Mouse (Mus musculus): ENCODE data around the gene Pccb.

Gene Pccb

DNA sequence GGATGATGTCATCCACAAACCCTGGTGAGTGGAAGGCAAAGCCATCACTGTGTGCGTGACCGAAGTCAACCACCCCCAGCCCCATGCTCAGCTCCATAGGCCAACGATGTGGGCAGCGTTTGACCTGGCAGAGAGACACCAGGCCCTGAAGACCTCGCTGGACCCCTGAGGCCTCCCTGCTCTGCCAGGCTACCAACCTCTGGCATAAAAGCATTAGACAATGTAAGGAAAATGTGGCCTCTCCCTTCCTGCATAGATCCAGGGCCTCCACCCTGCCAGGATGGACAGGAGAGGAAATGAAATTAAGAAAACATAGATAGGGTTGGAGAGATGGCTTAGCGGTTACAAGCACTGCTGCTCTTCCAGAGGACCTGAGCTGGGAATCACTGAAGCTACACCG lies 51.9 kb downstream of the Pccb start:
- DNase-seq, result no peak

DNA sequence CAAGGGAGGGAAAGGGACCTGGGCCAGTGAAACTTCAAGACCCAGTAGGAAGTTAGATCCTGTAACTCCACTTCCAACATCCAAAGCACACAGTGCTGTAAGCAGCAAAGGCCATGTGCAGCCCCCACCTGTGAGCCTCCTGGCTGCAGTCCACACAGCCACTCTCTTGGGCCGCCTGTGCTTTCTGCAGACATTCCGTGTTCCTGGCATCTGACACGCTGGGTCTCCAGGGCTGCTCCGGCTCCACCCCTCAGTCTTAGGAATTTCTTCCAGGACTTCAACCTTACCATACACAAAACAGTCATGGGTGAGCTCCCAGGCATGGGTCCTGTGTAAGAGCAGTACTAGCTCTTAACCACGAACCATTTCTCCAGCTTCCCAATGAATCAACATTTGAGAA lies 55.4 kb downstream of the Pccb start:
- no peak for DNase-seq

DNA sequence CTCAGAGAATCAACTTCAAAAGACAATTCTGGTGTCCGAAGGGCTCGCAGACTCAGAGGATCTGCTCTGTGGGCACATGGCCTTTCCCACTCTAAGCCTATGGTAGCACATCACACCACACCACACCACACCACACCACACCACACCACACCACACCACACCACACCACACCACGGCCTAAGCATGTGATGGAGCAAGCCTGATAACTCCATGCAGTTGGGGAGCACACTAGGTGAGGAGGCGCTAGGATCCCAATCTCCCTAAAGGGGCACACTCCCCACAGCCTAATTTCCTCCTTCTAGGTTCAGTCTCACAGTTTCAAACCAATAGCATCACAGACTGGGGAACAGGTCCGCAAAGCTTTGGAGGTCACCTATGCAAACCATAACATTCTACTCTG lies 56.0 kb downstream of the Pccb start:
- no peak for DNase-seq

DNA sequence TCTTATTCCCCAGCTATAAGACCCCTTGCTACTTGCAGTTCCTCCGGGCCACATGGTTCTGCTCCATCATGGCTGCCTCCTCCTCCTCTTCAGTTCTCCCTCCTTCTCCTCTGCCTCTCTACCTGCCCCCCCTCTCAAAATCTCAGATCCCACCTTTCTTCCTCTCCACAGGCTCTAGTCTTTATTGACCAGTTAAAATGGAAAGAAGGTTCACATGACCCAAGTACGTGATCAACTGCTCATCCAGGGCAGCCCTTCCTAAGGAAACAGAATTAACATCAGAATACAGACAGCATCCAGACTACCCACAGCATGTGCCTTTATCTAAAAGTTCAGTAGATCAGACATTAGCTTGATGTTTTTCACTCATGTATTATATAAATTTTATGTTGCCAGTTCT lies 65.2 kb downstream of the Pccb start:
- no peak for DNase-seq

DNA sequence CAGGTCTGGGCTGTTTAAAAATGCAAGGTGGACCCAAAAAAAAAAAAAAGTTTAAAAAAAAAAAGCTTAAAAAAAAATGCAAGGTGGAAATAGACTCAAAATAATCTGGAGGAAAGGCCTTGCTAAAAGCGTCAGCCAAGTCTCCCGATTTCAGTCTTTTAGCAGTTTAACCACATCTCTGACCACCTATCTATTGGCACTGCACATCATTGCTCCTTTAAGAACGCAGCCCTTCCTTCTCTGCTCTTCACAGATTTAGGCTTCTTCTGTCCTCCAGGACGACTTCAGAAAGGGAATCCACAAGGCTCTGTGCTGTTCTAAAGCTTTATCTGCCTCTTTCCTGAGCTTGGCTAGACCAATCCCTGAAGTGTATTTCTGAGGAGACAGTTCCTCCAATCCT lies 70.6 kb downstream of the Pccb start:
- DNase-seq, result no peak

DNA sequence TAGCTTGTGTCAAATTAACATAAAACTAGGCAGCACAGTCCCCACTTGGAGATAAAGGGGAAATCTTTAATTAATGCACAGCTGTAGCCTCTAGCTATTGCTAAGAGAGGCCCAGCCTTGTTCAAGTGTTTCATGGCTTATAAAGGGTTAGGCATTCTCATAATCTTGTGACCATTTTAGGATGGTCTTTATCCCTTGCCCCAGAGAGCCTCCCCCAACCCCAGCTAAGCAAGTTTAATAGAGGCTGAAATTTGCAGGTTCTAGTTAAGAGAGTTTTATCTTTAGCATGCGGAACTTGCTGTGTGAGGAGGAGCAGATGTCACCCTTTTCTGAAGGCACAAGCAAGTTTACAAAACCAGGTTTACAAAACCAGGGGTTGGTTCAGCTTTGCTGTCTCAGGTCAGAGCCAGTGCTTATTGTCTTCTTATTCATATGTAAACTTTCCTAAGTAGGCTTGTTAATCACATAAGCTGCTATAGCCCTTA lies 71.2 kb downstream of the Pccb start:
- no peak for DNase-seq

DNA sequence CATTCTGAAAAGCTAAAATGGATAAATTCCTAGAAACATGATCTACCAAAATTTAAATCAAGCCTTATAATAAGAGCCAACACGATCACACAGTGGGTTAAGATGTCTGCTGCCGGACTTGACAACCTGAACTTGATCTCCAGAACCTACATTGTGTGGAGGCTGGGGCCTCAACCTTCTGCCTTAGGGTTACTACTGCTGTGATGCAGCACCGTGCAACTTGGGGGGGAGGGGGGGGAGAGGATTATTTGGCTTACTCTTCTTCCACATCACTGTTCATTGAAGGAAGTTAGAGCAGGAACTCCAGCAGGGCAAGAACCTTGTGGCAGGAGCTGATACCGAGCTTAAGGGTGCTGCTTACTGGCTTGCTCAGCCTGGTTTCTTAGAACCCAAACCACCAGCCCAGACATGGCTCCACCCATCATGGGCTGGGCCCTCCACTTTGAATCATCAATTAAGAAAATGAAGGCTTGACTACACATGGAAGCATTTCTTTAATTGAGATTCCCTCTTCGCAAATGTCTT lies 71.7 kb downstream of the Pccb start:
- DNase-seq, result no peak

DNA sequence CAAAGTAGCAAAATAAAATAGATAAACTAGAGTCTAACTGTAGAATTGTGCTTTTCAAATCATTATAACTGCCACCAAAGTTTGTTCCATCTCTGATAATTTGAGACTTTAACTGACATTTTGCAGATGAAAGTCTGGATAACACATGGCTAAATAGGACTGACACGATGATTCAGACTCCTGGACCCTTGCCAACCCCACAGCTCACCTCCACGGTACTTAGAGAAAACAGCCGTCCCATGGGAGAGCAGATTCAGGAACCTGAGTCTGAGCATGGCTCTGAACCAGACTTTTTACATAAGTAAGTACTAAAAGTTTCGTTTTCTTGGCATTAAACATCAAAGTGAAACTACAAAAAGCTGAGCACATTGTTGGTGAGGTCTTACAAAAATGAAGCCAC lies 83.2 kb downstream of the Pccb start:
- peak; percentile 14 to 20 for DNase-seq

DNA sequence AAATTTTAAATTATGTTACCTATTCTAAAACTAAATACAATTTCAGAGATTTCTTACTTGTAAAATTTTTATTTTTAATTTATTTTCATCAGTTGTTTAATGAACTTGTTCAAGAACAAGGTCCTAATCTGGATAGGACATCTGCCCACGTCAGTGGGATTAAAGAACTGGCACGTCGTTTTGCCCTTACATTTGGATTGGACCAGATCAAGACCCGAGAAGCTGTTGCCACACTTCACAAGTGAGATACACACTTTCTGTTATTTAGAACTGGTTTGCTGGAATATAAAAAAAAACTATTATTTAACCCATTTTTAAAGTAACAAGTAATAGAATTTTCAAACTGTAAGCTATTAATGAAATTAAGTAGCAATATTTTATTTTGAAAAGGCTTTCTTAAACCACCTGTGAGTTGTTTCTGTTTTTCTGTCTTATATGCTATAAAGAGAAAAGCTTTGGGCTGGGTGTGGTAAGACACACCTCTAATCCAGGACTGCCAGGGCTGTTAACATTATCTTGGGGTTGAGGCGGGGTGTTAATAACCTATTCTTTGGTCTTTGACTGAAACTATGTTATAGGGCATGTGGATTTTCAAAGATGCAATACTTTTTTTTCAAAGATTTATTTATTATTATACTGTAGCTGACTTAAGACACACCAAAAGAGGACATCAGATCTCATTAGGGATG lies 89.9 kb downstream of the Pccb start:
- DNase-seq, result no peak

DNA sequence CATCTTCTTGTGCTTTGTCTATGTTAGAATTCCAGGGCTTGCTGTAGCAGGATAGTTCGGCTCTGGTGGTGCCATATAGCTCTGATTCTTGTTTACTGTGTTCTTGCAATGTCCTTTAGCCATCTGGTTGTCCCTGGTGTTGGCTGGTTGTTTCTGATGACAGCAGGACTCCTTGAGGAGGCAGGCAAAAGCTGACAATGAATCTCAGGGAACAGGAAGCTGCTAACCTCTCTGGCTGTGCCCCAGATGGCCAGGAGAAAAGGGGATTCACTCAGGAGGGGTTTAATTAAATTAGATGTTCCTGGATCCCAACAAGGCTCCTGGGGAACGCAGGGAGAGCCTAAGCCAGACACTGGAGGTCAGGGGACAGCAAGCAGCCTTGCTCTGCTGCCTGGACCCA lies 92.7 kb downstream of the Pccb start:
- no peak for DNase-seq
